Mouse (Mus musculus) telencephalon, adult 2 months (tissue): ENCODE results near the gene Cct5.
"Not testable (repeated sequence)": the region's sequence is repeated elsewhere in the genome, so short reads cannot be mapped to it uniquely, and the experiment has no call there.

Source experiments
- DNase-seq: peaks from one replicate; pipeline ENCODE4 v3.0.0-alpha.2; 2011; ENCODE audit warnings: low read depth, low spot score

Cct5 gene

DNA sequence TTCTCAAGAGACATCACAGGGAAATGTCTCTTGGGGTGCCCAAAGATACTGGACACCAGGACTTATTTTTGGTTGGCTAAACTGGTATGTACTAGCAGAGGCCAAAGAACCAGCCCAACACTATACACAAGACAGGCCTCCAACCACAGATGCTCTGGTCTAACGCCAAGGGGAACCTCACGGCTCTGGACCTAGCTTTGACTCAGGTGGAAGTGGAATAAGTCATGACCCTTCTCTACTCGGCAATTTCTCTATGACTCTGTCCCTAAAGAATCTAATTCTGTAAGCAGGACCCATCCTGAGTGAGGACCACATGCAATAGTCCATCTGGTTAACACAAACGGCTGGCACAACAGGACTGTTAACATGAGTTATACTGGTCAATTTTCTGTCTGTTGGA lies 1.8 kb downstream of the Cct5 start:
- no peak for DNase-seq

GRCm38 (mm10) chr15:31595651-31596050 lies 6.0 kb downstream of the Cct5 start:
- no peak for DNase-seq

GRCm38 (mm10) chr15:31594260-31594659 lies 7.3 kb downstream of the Cct5 start:
- no peak for DNase-seq

- DNase-seq: no peak
These were observed 9.1 kb downstream of the Cct5 start for GRCm38 (mm10) chr15:31592531-31592930.

- DNase-seq: no peak
These were observed 11.4 kb downstream of the Cct5 start for GRCm38 (mm10) chr15:31590176-31590575.

GRCm38 (mm10) chr15:31588989-31589640 lies 12.5 kb downstream of the Cct5 start:
- no peak for DNase-seq

GRCm38 (mm10) chr15:31587789-31588188 lies 13.8 kb downstream of the Cct5 start:
- no peak for DNase-seq

- no peak for DNase-seq
These were observed 15.1 kb downstream of the Cct5 start for GRCm38 (mm10) chr15:31586519-31586918.

DNA sequence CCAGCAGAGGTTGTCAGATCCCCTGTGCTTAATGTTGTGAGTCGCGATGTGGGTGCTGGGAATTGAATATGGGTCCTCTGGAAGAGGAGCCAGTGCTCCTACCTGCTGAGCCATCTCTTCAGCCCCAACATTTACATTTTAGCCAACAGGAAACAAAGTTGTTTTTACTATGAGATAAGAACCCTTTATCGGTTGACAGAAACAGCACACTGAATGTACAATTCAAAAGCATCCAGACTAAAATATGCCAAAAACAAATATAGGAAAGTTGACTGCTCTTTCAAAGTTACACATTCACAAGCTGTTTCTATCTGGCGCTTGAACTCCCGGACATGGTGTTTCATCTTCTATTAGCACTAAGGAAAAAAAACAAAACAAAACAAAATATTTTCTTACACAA lies 15.5 kb downstream of the Cct5 start:
- no peak for DNase-seq

DNA sequence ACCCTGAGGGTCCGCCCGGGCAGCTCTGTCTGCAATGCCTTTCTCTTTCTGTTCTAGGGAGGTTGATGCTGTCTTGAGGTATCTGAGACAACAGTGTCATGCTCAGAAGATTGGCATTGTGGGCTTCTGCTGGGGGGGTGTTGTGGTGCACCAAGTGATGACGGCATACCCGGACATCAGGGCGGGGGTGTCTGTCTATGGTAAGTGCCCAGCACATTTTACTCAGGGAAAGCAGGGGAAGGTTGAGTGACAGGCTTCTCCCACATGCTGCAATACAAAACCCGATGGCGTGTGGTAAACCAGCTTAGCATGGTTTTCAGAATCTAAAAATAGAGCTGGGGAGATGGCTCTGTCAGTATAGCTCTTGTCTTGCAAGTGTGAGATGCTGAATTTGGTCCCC lies 16.4 kb downstream of the Cct5 start:
- DNase-seq: no peak

DNA sequence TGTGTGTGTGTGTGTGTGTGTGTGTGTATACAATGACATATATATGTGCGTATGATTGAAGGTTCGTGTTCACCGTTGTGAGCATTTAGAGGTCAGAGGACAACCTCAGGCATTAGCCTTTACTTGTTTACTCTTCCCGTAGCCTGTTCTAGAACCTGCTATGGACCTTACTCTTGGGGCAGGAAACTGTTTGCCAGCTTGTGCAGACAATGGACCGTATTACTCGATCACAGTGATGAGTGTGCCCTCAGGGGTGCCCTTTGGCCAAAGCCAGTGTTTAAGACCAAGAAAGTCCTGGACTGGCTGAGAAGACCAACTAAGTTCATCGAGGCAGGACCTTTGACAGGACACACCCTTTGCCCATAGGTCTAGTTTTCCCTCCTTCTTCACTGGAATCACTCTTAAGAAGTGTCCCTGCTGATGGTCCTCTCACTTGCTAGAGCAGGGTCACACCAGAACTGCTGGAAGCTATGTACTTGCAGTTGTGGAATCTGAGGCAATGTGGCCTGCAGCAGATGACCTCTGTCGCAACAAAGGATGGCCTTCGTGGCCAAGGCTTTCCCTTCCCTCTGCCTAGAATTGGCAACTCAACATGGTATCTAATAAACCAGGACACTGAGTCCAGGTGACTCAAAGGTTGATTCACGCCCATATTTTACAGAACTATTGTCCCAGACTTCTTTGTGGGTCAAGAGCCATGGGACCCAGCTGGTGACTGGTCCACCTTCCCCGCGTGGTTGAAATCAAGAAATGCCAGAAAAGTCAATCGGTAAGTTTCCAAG lies 18.1 kb downstream of the Cct5 start:
- DNase-seq: no peak

DNA sequence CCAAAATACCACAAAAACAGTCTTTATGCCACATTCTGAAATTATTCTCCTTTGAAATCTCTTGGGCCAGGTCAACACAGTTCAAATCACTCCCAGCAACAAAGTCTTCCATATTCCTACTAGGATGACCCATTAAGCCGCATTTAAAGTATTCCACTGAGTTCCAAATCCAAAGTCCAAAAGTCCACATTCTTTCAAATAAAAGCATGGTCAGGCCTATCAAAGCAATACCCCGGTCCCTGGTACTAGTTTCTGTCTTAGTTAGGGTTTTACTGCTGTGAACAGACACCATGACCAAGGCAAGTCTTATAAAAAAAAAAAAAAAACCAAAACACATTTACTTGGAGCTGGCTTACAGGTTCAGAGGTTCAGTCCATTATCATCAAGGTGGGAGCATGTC lies 20.5 kb downstream of the Cct5 start:
- not testable (repeated sequence) for DNase-seq

- no peak for DNase-seq
These were observed 25.5 kb downstream of the Cct5 start for GRCm38 (mm10) chr15:31576076-31576475.

- DNase-seq: no peak
These were observed 27.9 kb downstream of the Cct5 start for GRCm38 (mm10) chr15:31573692-31574091.

DNA sequence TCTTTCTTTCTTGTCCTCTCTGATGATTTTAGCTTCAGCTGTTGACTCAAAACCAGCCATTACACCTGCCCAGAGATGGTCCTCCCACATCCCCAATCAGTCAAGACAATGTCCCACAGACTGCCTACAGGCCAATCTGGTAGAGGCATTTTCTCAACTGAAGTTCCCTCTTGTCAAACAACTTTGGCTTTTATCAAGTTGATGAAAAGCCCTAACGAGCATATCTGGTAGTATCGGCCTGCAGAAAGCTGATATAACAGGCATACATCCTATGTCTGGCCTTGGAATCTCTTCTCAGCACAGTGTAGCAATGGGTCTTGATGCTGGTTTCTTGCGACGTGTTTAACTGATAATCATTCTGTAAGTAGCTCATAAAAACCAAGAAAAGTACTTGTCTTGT lies 28.3 kb downstream of the Cct5 start:
- DNase-seq: no peak

DNA sequence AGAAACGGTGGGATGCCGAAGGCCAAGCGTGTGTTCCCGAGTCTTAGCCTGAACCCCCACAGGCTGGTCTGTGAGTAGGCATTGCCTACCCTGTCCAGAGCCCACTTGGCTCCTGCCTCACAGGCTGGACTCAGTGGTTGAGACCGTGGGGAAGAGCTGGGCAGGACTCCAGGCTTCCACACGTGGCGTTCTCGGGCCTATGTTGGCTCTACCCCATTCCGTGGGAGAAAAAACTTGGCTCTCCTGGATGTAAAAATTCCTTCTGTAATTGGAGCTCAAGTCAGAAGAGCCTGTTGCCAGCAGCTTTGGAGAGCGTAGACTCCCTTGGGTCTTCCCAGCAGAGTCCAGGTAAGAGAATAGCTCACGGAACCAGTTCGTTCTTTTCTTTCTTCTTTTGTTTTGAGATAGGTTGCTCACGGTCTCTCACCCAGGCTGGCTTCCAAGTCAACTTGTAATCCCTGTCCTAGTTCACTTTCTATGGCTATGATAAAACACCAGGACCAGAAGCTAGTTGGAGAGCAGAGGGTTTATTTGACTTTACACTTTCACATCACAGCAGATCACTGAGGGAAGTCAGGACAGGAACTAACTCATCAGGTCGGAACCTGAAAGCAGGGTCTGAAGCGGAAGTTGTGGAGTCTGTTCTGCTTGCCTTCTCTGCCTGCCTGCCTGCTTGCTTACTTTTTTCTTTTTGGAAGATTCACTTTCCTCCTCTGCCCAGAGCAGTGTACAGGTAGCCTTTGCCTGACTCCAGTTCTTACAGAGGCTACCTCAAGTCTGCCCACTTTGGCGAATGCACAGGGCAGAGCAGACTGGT lies 29.5 kb downstream of the Cct5 start:
- peak; percentile 56 for DNase-seq

DNA sequence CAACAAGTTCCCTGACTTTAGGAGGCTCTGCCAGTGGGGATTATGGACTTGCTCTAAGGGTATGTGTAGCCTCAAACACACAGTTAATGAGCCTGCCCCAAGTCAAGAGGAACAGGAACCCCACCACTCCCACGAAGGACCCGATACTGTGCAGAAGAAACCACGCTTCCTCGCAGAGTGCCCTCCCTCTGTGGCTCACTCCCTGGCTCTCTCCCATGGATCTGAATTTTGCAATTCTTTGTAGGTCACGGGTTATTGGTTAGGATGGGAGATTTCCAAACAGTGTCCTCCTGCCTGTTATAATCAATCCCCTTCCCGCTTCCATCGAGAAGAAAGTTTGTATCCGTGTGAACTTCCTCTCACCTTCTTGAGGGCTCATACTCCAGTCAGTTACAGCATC lies 30.6 kb downstream of the Cct5 start:
- DNase-seq: no peak

- DNase-seq: no peak
These were observed 32.1 kb downstream of the Cct5 start for GRCm38 (mm10) chr15:31569325-31570022.

- no peak for DNase-seq
These were observed 33.0 kb downstream of the Cct5 start for GRCm38 (mm10) chr15:31568581-31568996.

GRCm38 (mm10) chr15:31567431-31567830 lies 34.2 kb downstream of the Cct5 start:
- DNase-seq: no peak

- DNase-seq: no peak
These were observed 35.8 kb downstream of the Cct5 start for GRCm38 (mm10) chr15:31565786-31566185.

DNA sequence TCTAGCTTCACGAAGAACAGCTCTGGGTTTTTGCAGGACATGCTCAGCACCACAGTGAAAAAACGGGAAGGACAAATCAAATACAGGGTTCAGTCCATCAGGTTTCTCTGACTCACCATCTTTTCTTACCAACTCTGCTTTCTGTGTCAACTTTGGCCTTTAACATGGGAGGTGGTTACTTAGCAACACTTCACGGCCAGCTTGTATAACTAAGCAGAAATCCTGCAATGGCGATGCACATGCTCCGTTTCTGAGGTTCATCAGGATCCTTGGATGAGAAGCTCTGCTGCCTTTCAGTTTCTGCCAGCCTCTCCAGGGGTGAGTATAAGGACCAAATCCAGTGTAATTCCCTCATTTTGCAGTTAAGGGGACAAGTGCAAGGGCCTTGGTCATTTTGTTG lies 36.4 kb downstream of the Cct5 start, which contains the start of gene Cmbl:
Cmbl (plus strand) TSS at position 206 of the 400 bp plus-strand sequence.
- DNase-seq: no peak
